Mouse (Mus musculus) layer of hippocampus, postnatal 36 days (tissue): ENCODE measurements around the gene Lat2. TPM values are rescaled to one million over a fixed set of nuclear protein-coding genes. Genes with fewer than 3 reads are reported as not detected.

Experiments
- DNase-seq, 2 experiments: peaks; one replicate each; pipeline ENCODE4 v3.0.0; 2022
- total RNA-seq, 2 experiments: library from RNA; stranded (reverse); gene quantifications; 2 replicates each; pipeline ENCODE4 v1.2.3; 2021

Lat2 gene
- total RNA-seq, 2 experiments from 2014 or later: 3.4 to 3.7 TPM

GRCm38 (mm10) chr5:134611810-134612521 lies 2.9 kb downstream of the Lat2 start:
- DNase-seq: no peak

GRCm38 (mm10) chr5:134609916-134610643 lies 4.7 kb downstream of the Lat2 start:
- DNase-seq: no peak

GRCm38 (mm10) chr5:134607121-134607520 lies 7.7 kb downstream of the Lat2 start:
- no peak for DNase-seq

GRCm38 (mm10) chr5:134606314-134606713 lies 8.5 kb downstream of the Lat2 start:
- DNase-seq: no peak

GRCm38 (mm10) chr5:134604376-134604775 lies 10.4 kb downstream of the Lat2 start:
- DNase-seq: no peak

GRCm38 (mm10) chr5:134597711-134598110 lies 17.1 kb downstream of the Lat2 start:
- DNase-seq: no peak

- DNase-seq: no peak
These were observed 21.7 kb downstream of the Lat2 start for GRCm38 (mm10) chr5:134593093-134593492.

GRCm38 (mm10) chr5:134592026-134592581 lies 22.7 kb downstream of the Lat2 start:
- no peak for DNase-seq

GRCm38 (mm10) chr5:134589900-134590299 lies 24.9 kb downstream of the Lat2 start:
- no peak for DNase-seq

GRCm38 (mm10) chr5:134584798-134585197 lies 30.0 kb downstream of the Lat2 start:
- DNase-seq: no peak

GRCm38 (mm10) chr5:134583884-134584213 lies 31.0 kb downstream of the Lat2 start:
- no peak for DNase-seq

GRCm38 (mm10) chr5:134583006-134583883 lies 31.6 kb downstream of the Lat2 start:
- no peak for DNase-seq

- DNase-seq: peak; percentile 93 to 95
These were observed 32.5 kb downstream of the Lat2 start for GRCm38 (mm10) chr5:134582221-134582907.

GRCm38 (mm10) chr5:134581146-134581545 lies 33.7 kb downstream of the Lat2 start, which contains the start of gene Rfc2:
TSS of gene Rfc2 (plus strand) at chr5:134581366.
- DNase-seq: no peak

- DNase-seq: no peak
These were observed 35.7 kb downstream of the Lat2 start for GRCm38 (mm10) chr5:134579135-134579534.

- no peak for DNase-seq
These were observed 37.3 kb downstream of the Lat2 start for GRCm38 (mm10) chr5:134577534-134577933.

- no peak for DNase-seq
These were observed 38.2 kb downstream of the Lat2 start for GRCm38 (mm10) chr5:134576517-134577220.

- no peak for DNase-seq
These were observed 39.0 kb downstream of the Lat2 start for GRCm38 (mm10) chr5:134575833-134576232.

GRCm38 (mm10) chr5:134572508-134573214 lies 42.2 kb downstream of the Lat2 start:
- no peak for DNase-seq

- peak in 1 of 2 experiments; percentile 30 for DNase-seq
These were observed 42.9 kb downstream of the Lat2 start for GRCm38 (mm10) chr5:134571730-134572507.
